Mouse (Mus musculus): ENCODE measurements around the gene Adtrp. TPM values are rescaled to one million over a fixed set of nuclear protein-coding genes. Genes with fewer than 3 reads are reported as not detected.

The Adtrp gene
- polyA plus RNA-seq, 1 experiment from 2014 or later, result 1.3 TPM

DNA sequence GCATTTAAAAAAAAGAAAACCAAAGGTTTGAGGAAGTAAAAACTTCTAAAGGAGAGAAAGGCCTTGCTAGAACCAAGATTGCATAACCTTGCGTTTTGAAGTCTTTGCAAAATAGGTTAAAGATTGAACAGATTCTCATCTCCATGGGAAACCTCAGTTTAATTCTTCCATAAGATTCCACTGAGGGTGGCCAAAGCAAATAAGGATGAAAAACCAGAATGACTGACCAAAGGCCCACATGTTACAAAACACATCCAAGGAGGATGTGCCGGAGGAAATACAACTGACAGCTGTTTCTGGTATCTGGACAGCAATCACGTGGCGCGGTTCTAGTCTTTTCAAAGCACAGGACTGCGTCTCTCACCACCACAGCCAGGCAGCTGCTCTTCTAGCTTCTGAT lies 18.1 kb upstream of the Adtrp start:
- no peaks in the 10 kb centered on the region for H3K4me1 ChIP-seq
- H3K36me3 ChIP-seq, result no peaks in the 10 kb centered on the region
- no peak overlapping the region for H3K9ac ChIP-seq
- no peak overlapping the region for H3K4me3 ChIP-seq
- no peak for ATAC-seq (ENCODE audit: low FRiP score, low read depth)
- WGBS, result 83% methylated on average over 6 of the region's 6 CpGs
- peaks cover 3% of the 10 kb centered on the region; the same call in 1 of the 2 replicates for H3K27me3 ChIP-seq
- H3K27ac ChIP-seq, result no peak overlapping the region
- H3K9me3 ChIP-seq, result no peaks in the 10 kb centered on the region
- H3K4me2 ChIP-seq (replicated peaks), result no peak overlapping the region

DNA sequence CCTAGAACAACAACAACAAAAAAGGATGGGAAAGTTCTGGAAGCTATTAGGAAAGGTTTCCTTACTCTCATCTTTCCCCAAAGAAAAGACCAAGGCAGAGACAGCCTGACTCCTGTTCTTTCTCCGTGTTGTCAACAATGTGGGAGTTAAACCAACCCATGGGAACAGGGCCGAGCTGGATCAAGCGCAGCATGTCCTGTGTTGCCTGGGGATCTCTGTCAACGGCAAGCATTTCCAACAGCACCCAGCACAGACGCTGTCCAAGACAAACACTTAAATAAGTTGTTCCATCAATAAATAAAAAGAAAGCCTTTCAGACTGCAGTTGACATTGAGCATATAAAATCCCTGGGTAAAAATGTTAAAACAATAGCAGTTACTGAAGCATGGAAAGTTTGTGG lies 17.6 kb upstream of the Adtrp start:
- no peak overlapping the region for H3K27ac ChIP-seq
- H3K36me3 ChIP-seq, result no peaks in the 10 kb centered on the region
- H3K4me1 ChIP-seq, result no peaks in the 10 kb centered on the region
- no peak overlapping the region for H3K4me3 ChIP-seq
- H3K4me2 ChIP-seq (replicated peaks), result no peak overlapping the region
- H3K9me3 ChIP-seq, result no peaks in the 10 kb centered on the region
- 73% methylated on average over 5 of the region's 5 CpGs for WGBS
- H3K27me3 ChIP-seq, result no peaks in the 10 kb centered on the region
- no peak for ATAC-seq (ENCODE audit: low FRiP score, low read depth)
- no peak overlapping the region for H3K9ac ChIP-seq

DNA sequence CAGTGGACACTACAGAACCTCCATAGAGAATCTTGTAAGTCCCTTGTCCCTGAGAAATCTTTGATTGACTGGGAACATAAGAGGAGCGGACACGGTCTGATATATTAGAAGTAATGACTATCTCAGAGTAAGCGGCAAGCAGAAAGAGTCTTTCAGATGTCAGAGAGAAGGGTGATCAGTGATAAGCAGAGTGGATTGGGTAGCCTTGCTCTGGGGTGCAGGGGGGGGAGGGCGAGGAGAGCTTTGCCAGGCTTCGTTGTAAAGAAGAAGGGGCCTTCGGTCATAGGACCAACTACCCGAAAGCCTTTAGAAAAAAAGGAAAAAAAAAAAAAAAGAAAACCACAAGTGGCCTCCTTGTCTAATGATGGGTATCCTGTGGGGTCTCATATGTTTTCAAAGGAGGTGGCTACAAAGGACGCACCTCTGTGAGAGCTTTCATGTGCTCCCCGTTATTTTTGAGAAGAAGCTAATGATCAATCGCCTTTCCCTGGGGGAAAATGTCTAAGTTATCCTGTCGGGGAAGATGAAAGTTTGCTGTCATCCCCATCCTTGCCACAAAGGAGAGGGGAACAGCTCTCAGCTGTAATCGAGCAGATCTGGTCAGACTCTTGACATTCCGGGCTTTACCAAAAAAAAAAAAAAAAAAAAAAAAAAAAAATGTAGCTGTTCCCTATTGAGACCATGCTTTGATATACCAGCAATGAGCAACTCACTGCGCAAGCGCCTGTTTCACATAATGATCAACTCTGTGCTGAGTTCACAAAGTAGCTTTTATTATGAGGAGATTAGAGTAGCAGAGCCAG lies 13.3 kb upstream of the Adtrp start:
- no peak for ATAC-seq (ENCODE audit: low FRiP score, low read depth)
- no peak overlapping the region for H3K4me2 ChIP-seq (replicated peaks)
- 0 out of 2 replicates have a peak, but pooled peaks cover 2% of the 10 kb centered on the region for H3K4me1 ChIP-seq
- WGBS, result 76% methylated on average over 15 of the region's 15 CpGs
- no peak overlapping the region for H3K27ac ChIP-seq
- no peaks in the 10 kb centered on the region for H3K27me3 ChIP-seq
- H3K9ac ChIP-seq, result no peak overlapping the region
- H3K4me3 ChIP-seq, result no peak overlapping the region
- no peaks in the 10 kb centered on the region for H3K9me3 ChIP-seq
- H3K36me3 ChIP-seq, result no peaks in the 10 kb centered on the region

DNA sequence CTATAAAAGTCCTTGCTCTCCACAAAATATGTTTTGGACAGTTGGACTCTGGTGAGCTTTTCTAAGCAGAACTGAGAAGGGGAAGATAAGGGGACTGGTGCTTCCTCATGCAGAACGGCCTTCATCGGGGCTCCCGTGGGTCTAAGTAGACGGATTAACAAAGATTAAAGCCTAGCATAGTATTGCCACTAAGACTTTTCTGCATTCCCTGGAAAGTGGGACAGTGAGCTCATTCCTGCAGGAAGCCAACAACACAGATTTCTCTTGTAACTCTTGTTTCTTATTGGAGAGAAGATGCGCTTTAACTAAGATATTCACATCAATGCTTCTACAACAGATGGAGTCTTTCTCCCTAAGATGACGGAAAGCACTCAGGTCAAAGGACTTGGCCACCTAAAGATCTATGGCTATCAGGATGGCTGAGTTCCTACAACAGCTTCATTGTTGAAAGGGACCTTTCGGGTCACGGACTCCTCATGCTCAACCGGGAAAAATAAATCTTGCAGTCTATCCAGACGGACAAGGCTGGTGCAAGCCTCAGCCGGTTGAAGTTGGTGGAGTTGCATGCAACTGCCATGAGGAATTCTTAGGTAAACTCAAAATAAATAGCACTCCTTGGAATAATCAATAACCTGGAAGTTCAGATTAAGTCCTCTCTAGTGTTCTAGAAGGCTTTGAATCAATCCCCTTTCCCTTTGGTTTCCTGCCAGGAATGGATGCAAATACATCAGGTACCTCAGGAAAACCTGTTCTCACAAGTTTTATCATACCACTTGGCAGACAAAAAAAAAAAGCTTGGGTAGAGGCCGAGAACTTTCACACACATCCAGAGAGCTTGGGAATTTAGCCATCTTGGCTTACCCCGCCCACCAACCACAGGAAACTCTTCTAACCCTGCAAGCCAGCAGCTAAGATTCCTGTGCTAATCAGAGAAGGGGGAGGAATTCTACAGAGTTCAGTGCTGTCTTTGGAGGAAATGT lies 8.0 kb upstream of the Adtrp start:
- no peaks in the 10 kb centered on the region for H3K36me3 ChIP-seq
- no peak overlapping the region for H3K4me2 ChIP-seq (replicated peaks)
- H3K9me3 ChIP-seq, result no peaks in the 10 kb centered on the region
- no peak for ATAC-seq (ENCODE audit: low FRiP score, low read depth)
- no peaks in the 10 kb centered on the region for H3K27me3 ChIP-seq
- 0 out of 2 replicates have a peak, but pooled peaks cover 8% of the 10 kb centered on the region for H3K4me1 ChIP-seq
- 85% methylated on average over 13 of the region's 13 CpGs for WGBS
- H3K9ac ChIP-seq, result no peak overlapping the region
- H3K27ac ChIP-seq, result no peak overlapping the region
- H3K4me3 ChIP-seq, result no peak overlapping the region

DNA sequence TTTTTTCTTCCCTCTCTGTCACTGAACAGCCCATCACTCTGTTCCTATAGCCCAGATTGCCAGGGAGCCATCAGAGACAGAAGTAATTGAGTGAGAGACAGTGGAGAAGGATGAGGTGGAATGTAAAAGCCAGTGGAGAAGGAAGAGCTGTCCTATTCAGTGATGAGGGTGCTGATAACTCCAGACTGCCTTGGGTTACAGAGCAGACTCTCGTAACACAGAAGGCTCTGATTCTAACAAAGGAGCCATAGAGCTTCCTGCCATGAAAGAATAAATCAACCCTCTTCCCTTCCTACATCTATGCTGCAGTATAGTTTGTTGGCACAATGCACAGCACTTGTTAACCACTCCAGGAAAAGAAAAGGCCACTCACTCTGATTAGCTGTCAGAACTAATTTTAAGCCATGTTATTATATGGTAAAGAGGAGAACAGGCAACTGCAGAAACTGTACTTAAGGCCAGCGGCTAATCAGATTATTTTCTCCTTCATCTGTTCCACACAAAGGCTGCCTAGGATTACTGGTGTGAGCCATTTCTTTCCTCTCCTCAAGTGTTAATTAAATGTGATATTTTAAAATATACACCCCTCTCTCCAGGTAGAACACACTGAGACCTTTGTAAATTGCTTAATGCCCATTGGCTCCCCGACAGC lies 3.4 kb upstream of the Adtrp start:
- Histone ChIP-seq H3K4me1 (0 out of 2 replicates have a peak, but pooled peaks cover 6% of the 10 kb centered on the region), H3K27ac (no peak overlapping the region), H3K9me3 (no peaks in the 10 kb centered on the region), H3K4me2 (replicated peaks) (no peak overlapping the region), H3K9ac (no peak overlapping the region), H3K27me3 (no peaks in the 10 kb centered on the region), H3K36me3 (no peaks in the 10 kb centered on the region), H3K4me3 (no peak overlapping the region)
- 66% methylated on average over 3 of the region's 3 CpGs for WGBS
- ATAC-seq (ENCODE audit: low FRiP score, low read depth), result no peak

DNA sequence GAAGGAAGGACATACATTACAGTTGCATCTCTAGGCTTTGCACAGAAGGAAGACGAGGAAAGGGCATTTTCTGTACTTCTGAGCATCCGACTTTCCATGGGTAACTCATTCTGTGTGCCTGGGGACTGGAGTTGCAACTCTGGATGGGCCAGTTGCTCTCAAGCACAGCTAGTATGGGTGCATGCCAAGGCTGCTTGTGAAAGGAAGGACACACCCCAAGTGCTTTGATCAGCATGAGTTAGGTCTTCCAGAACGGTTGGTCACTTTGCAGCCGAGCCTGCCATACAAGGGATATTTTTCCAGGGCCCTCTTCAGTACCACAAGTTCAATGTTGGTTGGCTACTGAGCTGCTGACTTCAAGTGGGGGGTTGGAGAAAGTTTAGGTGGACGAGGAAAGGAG lies 968 bp downstream of the Adtrp start:
- Histone ChIP-seq H3K27me3 (no peaks in the 10 kb centered on the region), H3K4me3 (no peak overlapping the region), H3K4me1 (0 out of 2 replicates have a peak, but pooled peaks cover 4% of the 10 kb centered on the region), H3K27ac (no peak overlapping the region), H3K36me3 (no peaks in the 10 kb centered on the region), H3K4me2 (replicated peaks) (no peak overlapping the region), H3K9me3 (no peaks in the 10 kb centered on the region), H3K9ac (no peak overlapping the region)
- no peak for ATAC-seq (ENCODE audit: low FRiP score, low read depth)
- 86% methylated on average over 5 of the region's 5 CpGs for WGBS

GRCm38 (mm10) chr13:41845013-41845412 lies 2.5 kb downstream of the Adtrp start:
- no peaks in the 10 kb centered on the region for H3K4me1 ChIP-seq
- H3K9ac ChIP-seq, result no peak overlapping the region
- H3K9me3 ChIP-seq, result no peaks in the 10 kb centered on the region
- H3K36me3 ChIP-seq, result no peaks in the 10 kb centered on the region
- H3K4me3 ChIP-seq, result no peak overlapping the region
- H3K27ac ChIP-seq, result no peak overlapping the region
- no peak overlapping the region for H3K4me2 ChIP-seq (replicated peaks)
- ATAC-seq (ENCODE audit: low FRiP score, low read depth), result no peak
- H3K27me3 ChIP-seq, result no peaks in the 10 kb centered on the region
- WGBS, result 84% methylated on average over 5 of the region's 5 CpGs

- 80% methylated on average over 4 of the region's 4 CpGs for WGBS
- Histone ChIP-seq H3K4me3 (no peak overlapping the region), H3K4me2 (replicated peaks) (no peak overlapping the region), H3K4me1 (no peaks in the 10 kb centered on the region), H3K27me3 (no peaks in the 10 kb centered on the region), H3K27ac (no peak overlapping the region), H3K9ac (no peak overlapping the region), H3K9me3 (no peaks in the 10 kb centered on the region), H3K36me3 (no peaks in the 10 kb centered on the region)
- no peak for ATAC-seq (ENCODE audit: low FRiP score, low read depth)
Measured at GRCm38 (mm10) chr13:41844071-41844470, 3.4 kb downstream of the Adtrp start.

DNA sequence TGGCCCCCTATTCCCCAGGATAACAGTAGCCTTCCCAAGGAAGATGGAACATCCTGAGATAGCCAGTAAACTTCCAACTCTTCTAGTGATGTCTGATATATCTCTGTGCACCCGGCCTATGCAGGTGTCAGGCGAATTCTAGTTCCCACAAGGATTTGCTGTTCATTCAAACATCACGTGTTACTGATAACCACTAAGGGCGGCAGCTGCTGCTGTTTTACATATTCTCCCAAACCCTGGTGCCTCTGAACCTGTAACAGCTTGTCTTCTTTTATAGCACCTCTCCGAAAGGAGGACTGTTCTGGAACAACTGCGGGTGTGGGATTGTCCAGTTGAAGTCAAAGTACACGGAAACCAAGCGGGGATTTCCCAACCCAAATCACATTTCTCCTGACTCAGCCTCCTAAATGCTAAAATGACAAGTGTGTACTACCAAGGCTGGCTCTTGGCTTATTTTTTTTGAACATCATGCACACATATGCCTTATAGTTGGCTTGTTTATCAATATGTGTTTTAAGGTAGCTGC lies 13.8 kb downstream of the Adtrp start:
- Histone ChIP-seq H3K4me2 (replicated peaks) (no peak overlapping the region), H3K9ac (no peak overlapping the region), H3K27ac (no peak overlapping the region), H3K27me3 (no peaks in the 10 kb centered on the region), H3K4me1 (no peaks in the 10 kb centered on the region), H3K9me3 (no peaks in the 10 kb centered on the region), H3K4me3 (no peak overlapping the region), H3K36me3 (no peaks in the 10 kb centered on the region)
- 87% methylated on average over 8 of the region's 8 CpGs for WGBS
- ATAC-seq (ENCODE audit: low FRiP score, low read depth), result no peak

DNA sequence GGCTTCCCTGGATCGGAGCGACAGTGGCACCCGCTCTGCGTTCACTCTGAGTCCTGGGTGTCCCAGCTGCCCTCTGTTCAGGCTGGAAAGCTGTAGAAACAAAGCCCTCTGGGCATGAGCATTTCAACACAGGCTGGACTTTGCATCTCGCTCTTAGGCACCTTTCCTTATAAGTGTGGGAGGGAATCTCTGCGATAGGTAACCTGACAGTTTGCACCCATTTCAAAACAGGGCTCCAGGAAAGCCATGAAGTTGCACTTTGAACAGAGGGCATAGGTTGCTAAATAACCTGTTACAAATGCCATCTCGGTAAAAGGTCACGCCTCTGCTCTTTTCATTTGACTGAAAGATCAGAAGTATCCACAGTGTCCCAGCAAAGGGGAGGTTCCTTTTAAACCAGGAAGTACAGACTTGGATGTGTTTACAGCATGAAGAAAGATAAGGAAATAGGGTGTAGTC lies 19.2 kb downstream of the Adtrp start:
- Histone ChIP-seq H3K9me3 (no peaks in the 10 kb centered on the region), H3K4me1 (no peaks in the 10 kb centered on the region), H3K36me3 (no peaks in the 10 kb centered on the region), H3K4me3 (no peak overlapping the region), H3K27ac (no peak overlapping the region), H3K4me2 (replicated peaks) (no peak overlapping the region), H3K27me3 (no peaks in the 10 kb centered on the region), H3K9ac (no peak overlapping the region)
- no peak for ATAC-seq (ENCODE audit: low FRiP score, low read depth)
- 89% methylated on average over 8 of the region's 8 CpGs for WGBS

DNA sequence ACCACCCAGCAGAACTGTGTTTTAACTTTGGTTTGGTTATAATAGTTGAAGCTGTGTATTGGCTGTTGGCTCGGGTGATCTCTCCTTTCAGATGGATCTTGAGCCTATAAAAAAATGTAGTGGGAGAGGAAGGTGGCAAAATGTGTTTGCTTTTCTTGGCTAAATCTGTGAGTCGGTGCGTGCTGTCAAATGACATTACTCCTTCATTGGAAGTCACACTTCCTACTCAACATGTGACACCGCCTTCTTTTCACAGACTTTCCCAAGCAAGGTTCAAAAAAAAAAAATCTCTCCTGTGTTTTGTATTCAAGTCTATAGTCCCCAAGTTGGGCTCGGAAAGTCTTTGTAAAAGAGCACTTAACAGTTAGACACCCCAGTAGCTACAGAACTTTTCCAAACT lies 19.9 kb downstream of the Adtrp start:
- no peaks in the 10 kb centered on the region for H3K27me3 ChIP-seq
- no peaks in the 10 kb centered on the region for H3K9me3 ChIP-seq
- ATAC-seq (ENCODE audit: low FRiP score, low read depth), result no peak
- no peaks in the 10 kb centered on the region for H3K4me1 ChIP-seq
- H3K27ac ChIP-seq, result no peak overlapping the region
- H3K36me3 ChIP-seq, result no peaks in the 10 kb centered on the region
- no peak overlapping the region for H3K9ac ChIP-seq
- no peak overlapping the region for H3K4me3 ChIP-seq
- 89% methylated on average over 5 of the region's 5 CpGs for WGBS
- no peak overlapping the region for H3K4me2 ChIP-seq (replicated peaks)
